Mouse (Mus musculus) splenic B cell, adult 2 months (primary cell): Measurements from ENCODE around the gene Gm20388.

ENCODE experiments used
- DNase-seq: peaks from one replicate; pipeline ENCODE4 v3.0.0-alpha.2; 2011; ENCODE audit warnings: low read depth, low spot score
- H3K27me3 ChIP-seq: 2 replicates; pipeline ENCODE4 v1.6.1; 2012; ENCODE audit warnings: mild to moderate bottlenecking, low read length, moderate library complexity, mixed read lengths; ENCODE audit not compliant: control insufficient read depth, poor library complexity, insufficient read depth, severe bottlenecking
- H3K36me3 ChIP-seq: 2 replicates; pipeline ENCODE4 v1.6.1; 2012; ENCODE audit warnings: mild to moderate bottlenecking, low read length, moderate library complexity, mixed read lengths; ENCODE audit not compliant: control insufficient read depth, poor library complexity, insufficient read depth, severe bottlenecking

The Gm20388 gene

DNA sequence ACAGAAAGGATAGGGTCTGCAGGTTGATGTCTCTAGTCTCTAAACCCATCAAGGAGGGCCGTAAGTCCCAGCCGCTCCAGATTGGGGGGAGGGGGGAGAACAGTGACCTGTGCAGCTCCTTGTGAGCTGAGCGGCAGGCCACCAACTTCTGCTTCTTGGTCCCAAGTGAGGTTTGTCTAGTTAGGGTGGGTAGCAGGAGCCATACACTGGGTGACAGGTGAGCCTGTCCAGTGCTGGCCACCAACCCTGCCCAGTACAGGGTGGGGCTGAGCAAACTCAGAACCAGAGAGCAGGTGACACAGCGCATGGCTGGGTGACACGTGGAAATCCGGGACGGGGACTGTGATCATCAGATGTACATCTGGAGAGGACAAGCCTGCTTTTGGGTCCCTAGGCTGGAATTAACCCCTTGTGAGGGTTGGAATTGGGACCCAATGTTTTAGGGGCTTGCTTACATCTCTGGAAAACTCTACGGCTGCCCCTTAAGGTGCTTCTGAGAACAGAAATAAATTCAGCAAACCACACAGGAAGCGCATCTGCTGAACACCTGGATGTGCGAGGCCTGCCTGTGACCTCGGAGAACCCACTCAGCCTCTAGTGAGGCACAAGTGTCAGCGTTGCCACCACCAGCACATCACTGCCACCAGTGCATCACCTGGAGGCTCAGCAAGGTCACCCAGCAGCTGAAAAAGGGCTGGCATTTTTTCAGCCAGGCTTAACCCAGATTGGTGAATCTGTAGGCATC is 2791.0 kb downstream of the Gm20388 start:
- DNase-seq = peak; percentile 83
- Histone ChIP-seq H3K27me3 (no peaks in the 10 kb centered on the region), H3K36me3 (no peaks in the 10 kb centered on the region)

DNA sequence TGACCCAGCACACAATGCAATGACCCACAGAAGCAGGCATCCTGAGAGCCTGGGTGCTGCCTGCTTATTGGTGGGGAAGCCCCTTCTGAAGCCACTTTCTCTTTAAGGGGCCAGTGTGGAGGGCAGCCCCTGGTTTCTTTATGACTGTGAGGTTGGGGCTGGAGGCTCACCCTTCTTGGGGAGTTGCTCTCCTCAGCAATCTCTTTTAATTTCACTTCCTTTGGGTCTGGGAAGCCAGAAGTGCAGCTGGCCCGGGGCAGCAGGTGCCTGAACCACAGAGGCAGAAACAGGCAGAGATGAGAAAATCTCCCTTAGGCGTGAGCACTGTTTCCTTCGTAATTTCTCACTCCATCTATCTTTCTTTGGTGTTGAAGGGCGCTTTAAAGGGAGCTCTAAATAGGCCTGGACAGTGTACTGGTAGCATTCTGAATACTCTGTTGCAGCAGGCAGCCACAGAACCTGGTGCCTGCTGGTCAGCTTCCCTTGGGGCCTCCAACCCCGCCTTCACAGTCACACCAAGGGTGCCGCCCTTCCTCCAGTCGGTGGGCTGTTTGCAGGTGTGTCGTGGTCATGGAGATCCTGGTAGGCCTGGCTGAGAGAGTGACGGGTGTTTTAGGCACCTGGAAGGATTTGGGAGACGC is 2791.8 kb downstream of the Gm20388 start:
- H3K36me3 ChIP-seq = no peaks in the 10 kb centered on the region
- DNase-seq = peak; percentile 83
- H3K27me3 ChIP-seq = no peaks in the 10 kb centered on the region

DNA sequence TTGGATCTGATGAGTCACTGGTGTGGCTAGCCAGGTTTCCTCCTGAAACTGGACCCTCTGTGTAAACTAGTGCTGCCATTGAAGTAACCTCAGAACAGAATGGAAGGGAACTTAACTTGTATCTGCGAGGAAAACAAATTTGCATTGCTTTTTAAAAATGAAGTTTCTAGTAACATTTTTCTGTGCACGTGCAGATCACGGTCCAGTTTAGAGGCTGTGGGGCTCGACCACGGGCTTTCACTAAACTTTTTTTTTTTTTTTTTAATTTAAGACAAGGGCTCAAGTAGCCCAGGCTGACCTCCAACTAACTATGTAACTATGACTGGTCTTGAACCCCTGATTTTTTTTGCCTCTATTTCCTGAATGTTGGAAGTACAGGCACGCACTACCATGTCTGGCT is 2792.3 kb downstream of the Gm20388 start:
- Histone ChIP-seq H3K27me3 (no peaks in the 10 kb centered on the region), H3K36me3 (no peaks in the 10 kb centered on the region)
- no peak for DNase-seq

DNA sequence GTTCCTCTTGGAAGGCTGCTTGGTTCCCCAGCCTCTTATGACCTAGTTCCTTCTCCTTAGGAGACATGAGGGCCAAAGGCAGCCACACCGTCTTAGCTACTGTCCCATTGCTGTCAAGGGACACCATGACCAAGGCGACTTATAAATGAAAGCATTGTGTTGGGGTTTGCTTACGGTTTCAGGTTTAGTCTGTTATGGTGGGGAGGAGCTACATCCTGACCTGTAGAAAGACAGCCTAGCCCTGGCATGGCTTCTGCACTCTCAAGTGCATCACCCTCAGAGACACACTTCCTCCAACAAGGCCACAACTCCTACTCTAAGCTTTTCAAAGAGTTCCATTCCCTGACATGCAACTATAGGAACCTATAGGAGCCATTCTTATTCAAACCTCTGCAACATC is 2794.0 kb downstream of the Gm20388 start:
- Histone ChIP-seq H3K36me3 (no peaks in the 10 kb centered on the region), H3K27me3 (no peaks in the 10 kb centered on the region)
- DNase-seq = peak; percentile 63

DNA sequence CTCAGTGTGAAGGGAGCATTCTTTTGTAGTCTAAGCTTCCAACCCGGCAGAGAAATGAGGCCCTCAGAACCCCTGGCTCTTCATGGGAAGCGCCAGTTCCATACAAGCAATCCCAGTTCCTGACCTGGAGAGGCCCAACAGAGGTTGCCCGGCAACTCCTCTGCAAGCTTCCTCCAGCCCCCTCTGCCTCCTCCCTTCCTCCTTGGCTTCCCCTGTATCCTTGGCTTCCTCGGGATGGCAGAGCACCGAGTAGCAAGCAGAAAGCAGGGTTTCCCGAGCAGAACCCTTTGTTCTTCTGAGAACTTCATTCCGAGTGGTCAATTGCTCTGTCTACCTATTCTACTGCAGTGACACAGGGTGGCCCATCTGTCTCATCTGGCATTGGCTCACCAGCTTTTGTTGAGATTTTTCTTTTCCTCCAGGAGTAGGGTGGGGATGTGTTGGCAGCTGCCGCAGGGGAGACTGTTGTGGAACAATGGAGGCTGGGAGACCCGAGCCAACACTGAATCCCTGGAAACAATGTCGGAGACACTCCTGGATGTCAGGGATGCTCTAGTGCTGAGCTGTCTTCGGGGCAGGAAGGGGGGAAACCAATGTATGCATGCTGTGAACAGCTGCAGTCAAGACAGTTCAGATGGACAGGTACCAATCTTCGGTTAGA is 2795.4 kb downstream of the Gm20388 start:
- no peaks in the 10 kb centered on the region for H3K27me3 ChIP-seq
- DNase-seq = no peak
- H3K36me3 ChIP-seq = no peaks in the 10 kb centered on the region

DNA sequence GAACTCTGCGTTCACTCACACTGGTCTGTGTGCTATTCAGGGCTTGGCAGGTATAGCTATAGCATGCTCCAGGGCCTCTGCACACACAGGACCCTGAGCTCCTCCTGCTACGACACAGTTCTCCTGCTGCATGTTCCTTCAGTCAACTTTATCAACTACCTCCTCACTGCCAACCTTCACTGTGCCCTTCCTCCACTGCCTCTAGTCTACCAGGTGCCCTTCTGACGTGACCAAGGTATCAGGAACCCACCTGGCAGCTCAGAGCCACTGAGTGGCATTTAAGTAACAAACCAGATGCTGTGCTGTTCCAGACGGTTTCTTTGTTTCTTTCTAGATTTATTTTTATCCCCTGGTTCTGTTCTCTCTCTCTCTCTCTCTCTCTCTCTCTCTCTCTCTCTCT is 2796.5 kb downstream of the Gm20388 start:
- Histone ChIP-seq H3K27me3 (no peaks in the 10 kb centered on the region), H3K36me3 (no peaks in the 10 kb centered on the region)
- peak; percentile 22 for DNase-seq

DNA sequence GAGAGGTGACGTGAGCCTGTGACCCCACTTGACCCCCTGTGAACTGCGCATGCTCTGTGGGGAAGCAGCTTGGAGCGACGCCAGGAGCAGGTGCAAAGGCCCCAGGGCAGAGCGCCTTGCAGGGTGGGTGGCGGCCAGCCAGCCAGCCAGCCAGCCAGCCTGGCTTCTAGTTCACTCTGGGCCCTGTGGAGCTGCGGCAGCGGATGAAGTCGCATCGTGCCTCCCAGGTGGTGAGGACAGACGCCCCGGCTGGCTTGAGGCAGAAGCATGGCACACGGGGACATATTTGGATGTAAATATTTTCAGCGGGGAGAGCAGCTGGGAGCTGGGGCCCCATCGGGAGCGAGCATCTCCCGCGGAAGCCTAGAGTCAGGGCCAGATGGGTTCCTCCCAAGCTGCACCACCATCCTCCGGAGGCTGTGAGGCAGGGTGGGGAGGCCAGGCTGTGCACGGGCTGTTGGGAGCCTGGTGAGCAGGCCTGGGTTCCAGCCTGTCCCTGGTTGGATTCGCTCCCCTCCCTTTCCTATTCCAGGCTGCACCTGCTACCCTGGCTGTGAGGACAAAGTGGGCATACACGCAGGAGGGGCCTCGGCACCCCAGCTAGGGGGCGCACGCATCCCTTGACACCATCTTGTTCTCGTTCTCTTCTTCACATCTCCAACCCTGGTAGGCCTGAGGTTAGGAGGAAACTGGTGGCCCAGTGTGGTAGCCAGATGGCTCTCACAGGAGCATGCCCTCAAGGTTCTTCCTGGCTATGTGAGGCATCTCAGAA is 2798.9 kb downstream of the Gm20388 start:
- H3K27me3 ChIP-seq = no peaks in the 10 kb centered on the region
- H3K36me3 ChIP-seq = no peaks in the 10 kb centered on the region
- DNase-seq = peak; percentile 55

DNA sequence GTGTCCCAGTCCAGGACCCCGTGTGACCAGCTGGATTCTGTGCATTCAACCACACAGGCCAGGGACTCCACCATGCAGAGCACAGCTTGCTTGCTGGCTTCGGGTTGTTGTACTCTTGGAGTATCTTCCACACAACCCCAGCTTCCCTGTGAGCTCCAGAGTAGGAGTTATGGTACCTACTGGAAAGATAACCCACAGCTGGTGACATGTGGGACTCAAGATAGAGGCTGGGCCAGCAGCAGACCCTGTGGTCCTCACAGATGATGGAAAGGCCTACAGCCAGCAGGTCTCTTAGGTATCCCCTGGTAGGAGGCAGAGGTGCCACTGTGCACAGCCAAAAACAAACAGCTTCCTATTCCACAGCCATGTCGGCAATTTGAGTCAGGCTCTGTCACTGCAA is 2800.8 kb downstream of the Gm20388 start:
- H3K27me3 ChIP-seq = no peaks in the 10 kb centered on the region
- no peaks in the 10 kb centered on the region for H3K36me3 ChIP-seq
- DNase-seq = no peak

DNA sequence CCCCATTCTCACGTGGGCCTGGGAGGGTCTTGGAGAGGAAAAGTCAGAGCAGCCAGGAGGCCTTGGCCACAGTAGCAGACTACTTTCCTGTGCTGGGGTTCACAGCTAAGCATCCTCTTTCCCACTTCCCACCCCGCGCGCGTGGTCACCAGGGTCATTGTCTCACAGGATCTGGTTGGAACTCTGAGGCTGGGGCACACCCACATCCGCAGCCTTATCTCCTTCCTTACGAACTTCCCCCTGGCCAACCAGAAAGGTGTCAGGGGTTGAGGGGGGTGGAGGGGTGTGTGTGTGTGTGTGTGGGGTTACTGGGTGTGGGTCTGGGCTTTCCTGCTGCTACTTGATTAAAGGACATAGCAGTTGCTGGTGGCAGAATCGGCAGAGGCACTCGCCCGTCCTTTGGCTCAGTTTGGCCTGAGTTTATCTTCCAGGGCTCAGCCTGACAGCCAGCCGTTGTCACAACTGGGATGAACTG is 2801.3 kb downstream of the Gm20388 start:
- peak; percentile 20 for DNase-seq

DNA sequence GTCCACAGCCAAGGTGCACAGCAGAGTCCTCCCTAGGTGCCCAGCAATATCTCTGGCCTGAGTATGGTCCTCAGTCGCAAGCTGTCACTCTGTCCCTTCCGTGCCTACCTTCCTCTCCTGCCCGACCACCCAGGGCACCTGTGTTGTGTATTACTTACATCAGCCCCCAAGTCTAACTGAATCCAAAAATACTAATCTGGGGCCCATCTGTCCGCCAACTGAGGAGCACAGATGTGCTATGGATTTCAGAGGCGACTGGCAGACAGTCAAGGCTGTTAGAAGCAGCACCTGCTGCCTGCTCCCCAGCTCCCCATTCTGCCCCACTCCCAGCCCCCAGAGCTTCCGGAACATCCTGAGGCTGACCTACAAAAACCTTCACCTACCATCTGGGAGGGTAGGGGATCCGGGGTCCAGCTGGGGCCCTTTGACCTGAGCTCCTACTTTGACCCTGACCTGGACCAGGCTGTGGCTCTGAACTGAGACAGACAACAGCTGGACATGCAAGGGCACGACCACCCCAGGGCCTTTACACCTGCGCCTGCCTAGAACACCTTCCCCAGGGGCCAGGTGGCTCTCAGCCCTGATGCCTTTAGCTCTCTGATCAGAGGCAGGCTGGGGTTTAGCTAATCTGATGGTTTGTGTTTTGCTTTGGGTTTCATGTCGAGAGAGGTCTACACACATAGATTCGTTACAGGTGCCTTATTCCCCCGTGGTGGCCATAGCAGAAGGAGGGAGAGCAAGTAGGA is 2801.9 kb downstream of the Gm20388 start:
- Histone ChIP-seq H3K36me3 (no peaks in the 10 kb centered on the region), H3K27me3 (no peaks in the 10 kb centered on the region)
- DNase-seq = no peak

More for the DNA sequence above, 2801.3 kb downstream of the Gm20388 start:
- H3K36me3 ChIP-seq = no peaks in the 10 kb centered on the region
- no peaks in the 10 kb centered on the region for H3K27me3 ChIP-seq

DNA sequence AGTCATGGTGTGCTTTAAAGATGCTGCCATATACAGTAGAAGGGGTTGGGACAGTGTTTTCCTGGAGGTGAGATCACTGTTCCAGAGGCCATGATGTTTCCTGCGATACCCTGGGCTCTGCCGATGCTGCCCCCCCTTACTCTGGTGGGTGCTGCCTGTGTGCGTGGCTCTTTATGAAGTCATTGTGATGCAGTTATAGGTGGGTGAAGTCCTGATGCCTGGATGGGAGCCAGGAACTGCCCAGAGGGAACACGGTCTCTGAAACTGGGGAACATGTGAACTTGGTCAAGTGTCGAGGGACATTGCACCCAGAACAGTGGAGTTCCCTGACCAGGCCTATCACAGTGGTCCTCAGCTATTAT is 2802.5 kb downstream of the Gm20388 start:
- no peaks in the 10 kb centered on the region for H3K36me3 ChIP-seq
- DNase-seq = no peak
- no peaks in the 10 kb centered on the region for H3K27me3 ChIP-seq

DNA sequence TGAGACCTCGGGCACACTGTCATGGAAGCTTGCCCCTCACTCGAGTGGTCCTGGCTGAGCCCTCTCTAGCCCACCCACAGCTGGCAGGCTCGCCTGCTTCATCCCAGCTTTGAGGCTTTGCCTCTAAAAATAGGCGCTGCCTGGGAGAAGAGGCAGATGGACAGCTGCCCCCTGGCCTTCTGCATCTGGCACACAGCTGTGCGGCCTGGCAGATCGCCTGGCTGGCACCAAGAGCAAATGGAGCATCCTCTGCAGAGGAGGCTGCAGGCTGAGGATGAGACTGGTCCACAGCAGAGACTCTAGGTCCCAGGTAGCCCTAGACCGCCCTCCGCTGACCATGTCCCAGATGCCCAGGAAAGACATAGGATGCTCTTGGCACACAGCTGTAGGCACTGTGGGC is 2805.9 kb downstream of the Gm20388 start:
- H3K36me3 ChIP-seq = no peaks in the 10 kb centered on the region
- no peaks in the 10 kb centered on the region for H3K27me3 ChIP-seq
- no peak for DNase-seq

DNA sequence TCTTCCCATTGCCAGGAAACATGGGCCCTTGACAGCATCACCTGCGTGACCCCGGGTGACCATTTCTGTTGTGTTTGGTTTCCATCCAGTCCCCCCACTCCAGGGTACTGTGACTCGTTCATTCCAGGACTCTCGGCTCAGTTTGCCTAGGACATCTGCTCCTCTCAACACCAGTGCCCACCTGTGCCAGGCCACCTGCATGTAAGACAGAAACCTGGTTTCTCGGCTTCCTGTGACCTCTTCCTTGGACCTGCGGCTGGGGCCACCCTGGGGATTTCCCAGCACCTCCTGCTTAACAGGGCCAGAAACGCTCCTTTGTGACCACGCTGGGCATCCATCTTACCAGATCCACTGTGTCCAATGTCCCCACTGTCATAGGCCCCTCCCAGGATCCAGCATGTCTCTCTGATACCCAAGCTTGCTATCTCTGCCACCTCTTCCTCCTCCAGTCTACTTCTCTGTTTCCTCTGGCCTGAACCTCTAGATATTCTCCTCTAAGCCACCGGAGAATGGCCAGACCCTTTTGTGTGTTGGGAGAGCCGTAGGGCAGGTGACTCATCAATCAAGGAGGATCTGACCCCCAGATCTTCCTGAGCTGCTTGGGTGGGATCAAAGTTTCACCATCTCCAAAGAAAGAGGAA is 2807.3 kb downstream of the Gm20388 start:
- H3K27me3 ChIP-seq = no peaks in the 10 kb centered on the region
- no peaks in the 10 kb centered on the region for H3K36me3 ChIP-seq
- no peak for DNase-seq
